Mouse (Mus musculus) ES-E14 (cell line): ENCODE measurements around the gene Elovl5. TPM values are rescaled to one million over a fixed set of nuclear protein-coding genes. Genes with fewer than 3 reads are reported as not detected.

Experiments
- DNase-seq: peaks from one replicate; pipeline ENCODE4 v3.0.0-alpha.2; 2013; ENCODE audit warnings: low read depth, low spot score
- H3K27ac ChIP-seq: 2 replicates; pipeline ENCODE4 v1.5.1; 2012; ENCODE audit warnings: low read depth, mild to moderate bottlenecking, low read length, moderate library complexity, mixed read lengths; ENCODE audit not compliant: poor library complexity, insufficient read depth, severe bottlenecking
- H3K36me3 ChIP-seq: 2 replicates; pipeline ENCODE4 v1.6.1; 2012; ENCODE audit warnings: mild to moderate bottlenecking, low read length, moderate library complexity, mixed read lengths; ENCODE audit not compliant: control insufficient read depth, poor library complexity, insufficient read depth, severe bottlenecking
- H3K4me1 ChIP-seq, 2 experiments: fragments of 150-350 bp in 1 of 2; sonication (generic) in 1 of 2; 2 replicates each; pipeline ENCODE4 v1.6.1; 2012; ENCODE audit warnings: low read length in 2 of 2, mild to moderate bottlenecking in 1 of 2, mixed read lengths in 1 of 2; ENCODE audit not compliant: control insufficient read depth in 2 of 2, insufficient read depth in 2 of 2, poor library complexity in 1 of 2
- H3K4me3 ChIP-seq, 2 experiments: fragments of 150-350 bp in 1 of 2; sonication (generic) in 1 of 2; 2 replicates each; pipeline ENCODE4 v1.5.1; 2012; ENCODE audit warnings: low read length in 2 of 2, low read depth in 1 of 2, mild to moderate bottlenecking in 1 of 2, mixed read lengths in 1 of 2; ENCODE audit not compliant: insufficient read depth in 1 of 2, poor library complexity in 1 of 2, severe bottlenecking in 1 of 2
- H3K9ac ChIP-seq: 2 replicates; pipeline ENCODE4 v1.6.1; 2012; ENCODE audit warnings: low read depth, mild to moderate bottlenecking, low read length, mixed read lengths; ENCODE audit not compliant: poor library complexity, insufficient read depth, severe bottlenecking
- H3K9me3 ChIP-seq: fragments of 150-350 bp; sonication (generic); 2 replicates; pipeline ENCODE4 v1.6.1; 2012; ENCODE audit warnings: low read depth, mild to moderate bottlenecking, low read length; ENCODE audit not compliant: control insufficient read depth, insufficient read depth
- CHD2 ChIP-seq: IDR thresholded peaks from 2 replicates; pipeline ENCODE4 v1.6.1; 2014; ENCODE audit warnings: mild to moderate bottlenecking, low read depth, low read length, inconsistent platforms
- HCFC1 ChIP-seq: IDR thresholded peaks from 2 replicates; pipeline ENCODE4 v1.6.1; 2012; ENCODE audit warnings: low read length, inconsistent platforms, borderline replicate concordance; ENCODE audit not compliant: insufficient read depth
- MAFK ChIP-seq: IDR thresholded peaks from 2 replicates; pipeline ENCODE4 v1.6.1; 2014; ENCODE audit warnings: mild to moderate bottlenecking, low read depth, low read length, inconsistent platforms; ENCODE audit not compliant: insufficient read depth
- ZC3H11A ChIP-seq: IDR thresholded peaks from 2 replicates; pipeline ENCODE4 v1.6.1; 2012; ENCODE audit warnings: low read depth, mild to moderate bottlenecking, inconsistent platforms, low read length, borderline replicate concordance
- ZNF384 ChIP-seq: IDR thresholded peaks from 2 replicates; pipeline ENCODE4 v1.6.1; 2012; ENCODE audit warnings: low read depth, low read length, inconsistent platforms
- in situ Hi-C, 2 experiments: fragments of 600-800 bp; cut with MboI; formaldehyde crosslinking; loops; one replicate each; pipeline ENCODE4 v1.15.1; 2025; ENCODE audit warnings: low sequenced_read_pairs in 2 of 2, inconsistent platforms in 1 of 2; ENCODE audit not compliant: unreplicated experiment in 2 of 2
- total RNA-seq: library from RNA; depleted of rRNA; stranded (reverse); fragments of 300-350 nt; gene quantifications from 2 replicates; pipeline ENCODE4 v1.2.3, GENCODE M21; 2012

Elovl5 gene
- total RNA-seq, 1 experiment: 118 TPM

DNA sequence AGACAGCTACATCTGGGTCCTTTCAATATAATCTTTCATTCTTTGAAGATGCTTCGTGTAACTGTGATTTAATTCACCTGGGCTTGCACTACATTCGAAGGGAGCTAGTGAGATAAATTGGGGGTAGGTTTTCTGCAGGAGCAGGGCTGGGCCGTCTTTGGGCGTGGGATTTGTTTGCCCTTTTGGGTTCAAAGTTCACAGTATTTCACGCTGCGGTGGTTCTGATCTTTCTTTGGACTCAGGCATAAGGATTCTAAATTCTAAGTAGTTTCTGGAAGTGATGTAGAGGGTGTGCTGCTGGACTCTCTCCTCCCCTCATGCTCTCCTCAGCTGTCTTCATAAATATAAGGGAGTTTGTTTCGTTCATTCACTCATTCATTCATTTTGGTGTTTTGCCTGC lies 34.8 kb downstream of the Elovl5 start:
- H3K4me1 ChIP-seq: peaks cover 5 to 13% of the 10 kb centered on the region in 2 experiments
- no peaks in the 10 kb centered on the region; the same call in 1 of the 2 replicates for H3K36me3 ChIP-seq
- in situ Hi-C loops: no loop called here
- TF ChIP-seq ZNF384 (no peak), CHD2 (no peak), ZC3H11A (no peak), HCFC1 (no peak), MAFK (no peak)
- no peak for DNase-seq
- H3K9ac ChIP-seq: no peak overlapping the region
- no peaks in the 10 kb centered on the region for H3K9me3 ChIP-seq
- H3K4me3 ChIP-seq: no peak overlapping the region
- no peak overlapping the region for H3K27ac ChIP-seq

DNA sequence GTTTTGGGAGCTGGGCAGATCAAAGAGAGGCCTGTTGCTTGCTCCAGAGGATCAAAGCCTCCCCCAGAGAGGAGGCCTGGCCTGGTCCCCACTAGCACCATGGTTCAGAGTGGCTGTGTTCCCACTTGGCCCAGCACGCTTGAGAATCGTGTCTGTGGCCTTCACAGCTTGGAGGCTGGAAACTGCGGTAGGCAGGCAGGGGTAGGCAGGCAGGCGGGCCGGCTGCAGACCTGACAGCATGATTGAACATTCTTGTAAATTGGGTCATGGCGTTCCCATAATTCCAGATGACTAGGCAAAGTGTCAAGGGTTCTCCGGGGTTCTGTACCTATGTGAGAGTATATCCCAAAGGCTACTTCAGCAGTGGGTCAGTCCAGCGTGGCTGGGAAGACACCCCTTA lies 35.9 kb downstream of the Elovl5 start:
- H3K9me3 ChIP-seq: no peaks in the 10 kb centered on the region
- peaks cover 5 to 13% of the 10 kb centered on the region in 2 experiments for H3K4me1 ChIP-seq
- TF ChIP-seq MAFK (no peak), CHD2 (no peak), HCFC1 (no peak), ZNF384 (no peak), ZC3H11A (no peak)
- DNase-seq: no peak
- H3K9ac ChIP-seq: no peak overlapping the region
- H3K4me3 ChIP-seq: no peak overlapping the region
- in situ Hi-C loops: no loop called here
- no peak overlapping the region for H3K27ac ChIP-seq
- no peaks in the 10 kb centered on the region; the same call in 1 of the 2 replicates for H3K36me3 ChIP-seq

- DNase-seq: no peak
- H3K4me1 ChIP-seq: peaks cover 5 to 13% of the 10 kb centered on the region in 2 experiments
- no peaks in the 10 kb centered on the region for H3K9me3 ChIP-seq
- H3K4me3 ChIP-seq: no peak overlapping the region
- H3K36me3 ChIP-seq: no peaks in the 10 kb centered on the region; the same call in 1 of the 2 replicates
- H3K9ac ChIP-seq: peak overlapping the region; percentile 14; the same call in 1 of the 2 replicates
- in situ Hi-C loops: no loop called here
- TF ChIP-seq CHD2 (no peak), HCFC1 (no peak), ZNF384 (no peak), ZC3H11A (no peak), MAFK (no peak)
- peak overlapping the region; percentile 67; the same call in 1 of the 2 replicates for H3K27ac ChIP-seq
Observed at GRCm38 (mm10) chr9:77954496-77954895, 37.3 kb downstream of the Elovl5 start.

- no peaks in the 10 kb centered on the region; the same call in 1 of the 2 replicates for H3K36me3 ChIP-seq
- peak overlapping the region; percentile 67; the same call in 1 of the 2 replicates for H3K27ac ChIP-seq
- in situ Hi-C loops: no loop called here
- no peak for TF ChIP-seq ZNF384
- H3K4me3 ChIP-seq: no peak overlapping the region
- H3K9me3 ChIP-seq: no peaks in the 10 kb centered on the region
- H3K4me1 ChIP-seq: peaks cover 5 to 13% of the 10 kb centered on the region in 2 experiments
- peak overlapping the region; percentile 14; the same call in 1 of the 2 replicates for H3K9ac ChIP-seq
- DNase-seq: no peak
Observed at GRCm38 (mm10) chr9:77954981-77955380, 37.8 kb downstream of the Elovl5 start.

- Histone ChIP-seq H3K27ac (peak overlapping the region; percentile 36; the same call in 1 of the 2 replicates), H3K9ac (no peak overlapping the region), H3K4me1 (peaks cover 5 to 13% of the 10 kb centered on the region in 2 experiments), H3K4me3 (no peak overlapping the region), H3K9me3 (no peaks in the 10 kb centered on the region), H3K36me3 (peaks cover 2% of the 10 kb centered on the region; the same call in 1 of the 2 replicates)
- no peak for DNase-seq
- TF ChIP-seq CHD2 (no peak), MAFK (no peak), HCFC1 (no peak), ZNF384 (no peak), ZC3H11A (no peak)
- in situ Hi-C loops: no loop called here
Observed at GRCm38 (mm10) chr9:77955511-77955910, 38.3 kb downstream of the Elovl5 start.
